19 mouse cellular contexts compared by ENCODE assay signal in genomic region chr5:33230285-33230684, GRCm38 (mm10). TPM values are rescaled to one million over a fixed set of nuclear protein-coding genes. Genes with fewer than 3 reads are reported as not detected.
DNase-seq lines count a peak whose midpoint lies in the region; ATAC-seq lines count a peak whose summit lies in the region.
"Had no signal": no experiment of that assay in that cellular context is flagged by ENCODE, and none has a peak within 500 bp of the region (broad histone marks: within the 10 kb centered on the region; RNA-seq: fewer than 3 reads in every experiment).

No protein-coding gene starts in this region.

- no peaks in the 10 kb centered on the region for H3K27me3 ChIP-seq in heart, embryonic 14.5 days (ENCODE audit: control insufficient read depth, insufficient read depth, low read length)

- H3K4me2 ChIP-seq in heart, embryonic 14.5 days (ENCODE audit: low read length) = no peak overlapping the region
- H3K4me2 ChIP-seq: liver, embryonic 12.5 days had no signal

- intact Hi-C loops in heart, postnatal 10 days (cut with DNase I) = no loop called here

- ATAC-seq in heart, embryonic 14.5 days (ENCODE audit: insufficient number of reproducible peaks, insufficient read depth, low FRiP score, low read depth) = no peak
- ATAC-seq: forebrain, embryonic 16.5 days; liver, embryonic 12.5 days had no signal

- H3K9ac ChIP-seq in heart, embryonic 14.5 days (ENCODE audit: low read length) = no peak overlapping the region
- H3K9ac ChIP-seq: liver, embryonic 12.5 days had no signal

- no peaks in the 10 kb centered on the region for H3K36me3 ChIP-seq in heart, embryonic 14.5 days (ENCODE audit: control insufficient read depth, insufficient read depth, low read length)
- H3K36me3 ChIP-seq: limb, embryonic 10.5 days; liver, embryonic 12.5 days had no signal

- H3K4me1 ChIP-seq in heart, embryonic 14.5 days (ENCODE audit: control insufficient read depth in 2 of 2, insufficient read depth in 2 of 2, low read length in 2 of 2) = peaks cover 45 to 58% of the 10 kb centered on the region in 2 experiments

- WGBS in heart, embryonic 14.5 days = 29% methylated on average over 5 of the region's 5 CpGs

- peak overlapping the region; percentile 18 to 44; a peak in 2 of 4 replicates for H3K27ac ChIP-seq in heart, embryonic 14.5 days (replicated peaks in 1 of 2; ENCODE audit: control insufficient read depth in 1 of 2, insufficient read depth in 1 of 2, low read depth in 2 of 2, low read length in 2 of 2)
- H3K27ac ChIP-seq: limb, embryonic 10.5 days; liver, embryonic 12.5 days had no signal

- peak; percentile 59 to 69 for DNase-seq in cerebellum, postnatal 10 days
- no peak for DNase-seq in cerebellum, adult 9-10 months
- no peak for DNase-seq in heart, adult 9 months (ENCODE audit: low spot score in 2 of 2)
- peak; percentile 71 for DNase-seq in lung, postnatal 10 days
- DNase-seq in lung, adult 18-20 months = no peak
- peak; percentile 54 to 57 for DNase-seq in heart, postnatal 10 days
- DNase-seq in embryo, embryonic 9.5 days (ENCODE audit: extremely low spot score) = no peak
- DNase-seq: cerebellum, adult 11-12 months; kidney, adult 2 months; kidney, postnatal 4 days; layer of hippocampus, postnatal 36 days; midbrain, embryonic 14.5 days; right cerebral cortex, postnatal 4 days; thymus, adult 2 months had no signal

- no peak overlapping the region for H3K4me3 ChIP-seq in heart, embryonic 14.5 days (ENCODE audit: control insufficient read depth in 1 of 2, insufficient read depth in 1 of 2, low read depth in 1 of 2, low read length in 2 of 2)
- H3K4me3 ChIP-seq: limb, embryonic 10.5 days; liver, embryonic 12.5 days had no signal

- no peaks in the 10 kb centered on the region for H3K9me3 ChIP-seq in heart, embryonic 14.5 days (ENCODE audit: control insufficient read depth, low read length)
- H3K9me3 ChIP-seq: limb, embryonic 10.5 days; liver, embryonic 12.5 days had no signal

RNA-seq across cellular contexts. Expression of gene Spon2, which starts 12.0 kb away (rescaled TPM):
- 72.8 and 79.4 TPM in 2 replicates for polyA plus RNA-seq in heart, embryonic 14.5 days (2014; fragmentation: Nextera tagmentation; extraction: Ambion mirVana)
- 10 to 100 TPM; 19.0 to 43.7 TPM for total RNA-seq in heart, postnatal 10 days (2021)
- total RNA-seq: CH12.LX had no signal

RNA-seq across cellular contexts. Expression of gene Ctbp1, which starts 44.5 kb away (rescaled TPM):
- 238 and 245 TPM in 2 replicates for polyA plus RNA-seq in heart, embryonic 14.5 days (2014; fragmentation: Nextera tagmentation; extraction: Ambion mirVana)
- total RNA-seq in heart, postnatal 10 days (2021) = 100 to 1,000 TPM; 236 to 245 TPM

Comparison
In these comparisons a context has a peak if more than half of its experiments do, and no peak if none do; other contexts are left out.
1. DNase-seq: peak in cerebellum, postnatal 10 days (2 of 2), lung, postnatal 10 days (single experiment) and heart, postnatal 10 days (2 of 2); none in cerebellum, adult 9-10 months (single experiment), heart, adult 9 months (0 of 2), lung, adult 18-20 months (0 of 2) and embryo, embryonic 9.5 days (single experiment).